Mouse (Mus musculus): ENCODE measurements around the gene Sh3bgrl2. TPM values are rescaled to one million over a fixed set of nuclear protein-coding genes. Genes with fewer than 3 reads are reported as not detected.
A peak's percentile ranks its signal among the peaks of the same experiment; 100 is the strongest.

Gene Sh3bgrl2
- total RNA-seq, 2 experiments from 2014 or later: 5.8 to 6.4 TPM

DNA sequence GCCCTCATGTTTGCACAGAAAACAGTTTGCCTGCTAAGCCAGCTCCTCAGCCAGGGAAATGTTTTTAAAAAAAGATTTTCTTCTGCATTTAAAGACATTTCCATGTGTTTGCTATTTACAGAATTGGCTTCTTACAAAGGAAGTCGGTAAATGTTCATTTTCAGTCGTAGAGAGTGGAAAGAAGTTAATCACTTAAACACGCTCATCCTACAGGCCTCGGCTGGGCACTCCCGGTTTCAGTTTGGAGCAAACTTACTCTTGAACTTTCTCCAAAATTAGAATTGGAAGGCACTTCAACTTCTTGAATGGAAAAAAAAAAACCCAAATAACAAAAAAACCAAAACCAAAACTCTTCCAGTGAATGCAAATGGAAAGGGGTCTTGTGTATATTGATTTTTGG lies 113.7 kb downstream of the Sh3bgrl2 start:
- intact Hi-C loops (cut with DNase I): no loop called here
- no peak for DNase-seq

- intact Hi-C loops (cut with DNase I): no loop called here
- peak in 1 of 2 experiments; percentile 16 for DNase-seq
These were observed 116.1 kb downstream of the Sh3bgrl2 start for GRCm38 (mm10) chr9:83663981-83664897.

GRCm38 (mm10) chr9:83664951-83665350 lies 116.8 kb downstream of the Sh3bgrl2 start:
- intact Hi-C loops (cut with DNase I): no loop called here
- DNase-seq: no peak

- no peak for DNase-seq
These were observed 118.9 kb downstream of the Sh3bgrl2 start for GRCm38 (mm10) chr9:83667031-83667430.

DNA sequence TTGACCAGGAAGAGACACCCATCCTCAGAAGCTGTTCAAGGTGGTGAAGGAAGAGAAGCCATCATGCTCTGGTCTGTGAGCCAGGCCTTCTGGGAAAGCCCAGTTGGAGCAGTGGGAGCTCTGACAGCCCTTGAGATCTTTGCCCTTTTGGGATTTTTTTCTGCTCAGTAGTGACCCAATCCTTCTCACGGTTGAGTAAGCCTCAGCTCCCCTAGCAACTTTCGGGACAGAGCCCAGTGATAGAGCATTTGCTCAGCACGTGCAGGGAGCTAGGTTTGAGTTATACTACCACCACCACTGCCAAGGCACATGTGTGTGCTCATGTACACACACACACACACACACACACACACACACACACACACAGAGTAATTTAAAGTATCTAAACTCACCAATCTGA lies 131.5 kb downstream of the Sh3bgrl2 start:
- no peak for DNase-seq
- intact Hi-C loops (cut with DNase I): no loop called here

More at GRCm38 (mm10) chr9:83667031-83667430, 118.9 kb downstream of the Sh3bgrl2 start:
- intact Hi-C loops (cut with DNase I): no loop called here

GRCm38 (mm10) chr9:83681661-83682655 lies 133.8 kb downstream of the Sh3bgrl2 start:
- intact Hi-C loops (cut with DNase I): no loop called here
- no peak for DNase-seq

DNA sequence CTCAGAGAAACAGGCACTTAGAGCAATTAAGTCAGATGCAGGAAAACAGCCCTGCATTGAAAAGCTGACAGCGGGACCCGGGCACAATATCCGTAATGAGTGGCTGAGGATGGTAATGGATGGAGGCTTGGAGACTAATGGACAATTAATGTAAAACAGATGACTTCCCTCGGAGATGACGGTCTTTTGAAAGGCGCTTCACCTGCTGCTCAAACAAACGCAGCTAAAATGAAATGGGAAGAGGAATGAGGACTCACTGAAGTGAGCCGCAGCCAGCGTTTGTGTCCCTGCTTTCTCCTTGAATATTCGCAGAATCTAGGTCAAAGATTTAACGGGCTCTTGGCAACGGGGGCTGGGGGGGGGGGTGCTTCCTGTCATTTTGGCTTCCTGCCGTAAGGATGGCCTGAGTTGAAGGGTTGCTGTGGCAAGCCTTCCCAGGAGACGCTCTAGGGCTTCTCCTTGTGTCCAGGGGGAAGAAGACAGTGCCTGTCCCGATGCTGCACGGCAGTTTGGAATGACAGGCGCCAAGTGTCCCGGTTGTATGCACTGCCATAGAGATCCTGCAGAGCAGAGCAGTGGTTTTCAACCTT lies 138.5 kb downstream of the Sh3bgrl2 start:
- peak; percentile 11 to 21 for DNase-seq
- intact Hi-C loops (cut with DNase I): no loop called here

GRCm38 (mm10) chr9:83687904-83688303 lies 139.8 kb downstream of the Sh3bgrl2 start:
- intact Hi-C loops (cut with DNase I): no loop called here
- DNase-seq: peak; percentile 35 to 36

Other genes with a start within 250 kb of the Sh3bgrl2 start
- 1 to 10 TPM; 5.5 to 6.8 TPM for gene Lca5, start 107.2 kb upstream of the Sh3bgrl2 start, total RNA-seq (2021)

Data from heart, postnatal 10 days (tissue).